Mouse (Mus musculus): ENCODE measurements at regions not wholly inside any gene's neighbourhood (a gene's known extent, or its start where the extent isn't known, plus 50 kb on each side); places are given as distances from the start of the nearest gene placed in this dataset.
A peak's percentile ranks its signal among the peaks of the same experiment; 100 is the strongest.

GRCm38 (mm10) chr9:46509458-46509857 lies 189.7 kb upstream of the 4931429L15Rik start:
- peak in 1 of 2 experiments; percentile 13 for DNase-seq

DNA sequence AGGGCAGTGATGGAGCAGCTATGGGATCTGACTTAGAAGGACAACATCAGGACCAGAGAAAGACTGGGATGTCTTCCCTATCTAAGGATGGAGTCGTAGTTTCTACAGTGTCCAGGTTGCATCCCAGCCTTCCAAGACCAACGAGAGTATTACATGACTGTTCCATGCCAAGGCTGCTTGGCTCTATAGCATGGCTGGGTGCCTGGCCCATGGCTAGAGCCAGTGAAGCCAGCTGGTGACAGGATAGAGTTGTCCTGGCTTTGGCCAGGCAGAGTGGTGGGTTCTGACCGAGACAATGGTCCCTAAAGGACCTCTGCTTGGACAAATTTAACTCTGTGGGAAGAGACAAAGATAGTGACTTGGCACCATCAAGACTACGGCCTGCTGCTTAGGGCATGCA lies 187.2 kb upstream of the 4931429L15Rik start:
- DNase-seq = no peak

DNA sequence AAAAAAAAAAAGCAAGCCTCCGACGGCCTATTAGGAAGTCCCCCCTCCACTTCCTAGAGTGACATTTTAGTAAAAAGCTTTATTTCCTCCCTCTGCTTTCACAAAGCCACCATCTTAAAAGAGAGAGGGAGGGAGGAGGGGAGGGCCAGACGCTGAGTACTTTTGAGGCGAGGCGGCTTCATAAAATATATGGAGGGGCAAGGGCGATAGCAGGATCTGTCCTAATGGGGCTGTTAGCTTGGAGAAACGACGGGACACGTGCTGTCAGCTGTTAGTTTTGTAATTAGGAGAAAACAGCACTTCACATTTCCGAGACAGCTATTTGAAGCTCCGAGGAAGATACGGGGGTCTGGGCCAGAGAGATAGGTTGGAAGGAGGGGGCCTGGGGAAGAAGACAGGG lies 184.8 kb upstream of the 4931429L15Rik start:
- DNase-seq = no peak

- DNase-seq = no peak
These were observed 184.3 kb upstream of the 4931429L15Rik start for GRCm38 (mm10) chr9:46504133-46504416.

- no peak for DNase-seq
These were observed 183.7 kb upstream of the 4931429L15Rik start for GRCm38 (mm10) chr9:46503321-46504132.

- no peak for DNase-seq
These were observed 179.6 kb upstream of the 4931429L15Rik start for GRCm38 (mm10) chr9:46499426-46499825.

- DNase-seq = no peak
These were observed 179.1 kb upstream of the 4931429L15Rik start for GRCm38 (mm10) chr9:46498861-46499260.

DNA sequence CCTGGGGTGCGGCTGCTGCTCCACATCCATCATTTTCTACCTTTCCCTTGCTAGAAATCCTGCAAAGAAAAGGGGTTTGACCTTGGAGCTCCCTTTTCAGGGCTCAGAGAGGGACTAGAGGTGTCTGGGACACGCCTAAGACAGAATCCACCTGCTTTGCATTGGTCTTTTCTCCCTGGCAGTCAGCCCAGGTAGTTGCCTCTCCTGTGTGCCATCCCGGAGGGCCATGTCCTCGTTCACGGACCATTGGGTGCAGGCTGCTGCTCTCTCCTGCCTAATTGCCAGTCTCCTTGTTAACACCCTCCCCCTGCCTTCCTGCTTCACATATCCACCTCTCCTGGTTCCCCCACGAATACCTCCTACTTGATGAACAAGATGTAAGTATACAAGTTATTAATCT lies 175.5 kb upstream of the 4931429L15Rik start:
- peak; percentile 42 to 64 for DNase-seq

DNA sequence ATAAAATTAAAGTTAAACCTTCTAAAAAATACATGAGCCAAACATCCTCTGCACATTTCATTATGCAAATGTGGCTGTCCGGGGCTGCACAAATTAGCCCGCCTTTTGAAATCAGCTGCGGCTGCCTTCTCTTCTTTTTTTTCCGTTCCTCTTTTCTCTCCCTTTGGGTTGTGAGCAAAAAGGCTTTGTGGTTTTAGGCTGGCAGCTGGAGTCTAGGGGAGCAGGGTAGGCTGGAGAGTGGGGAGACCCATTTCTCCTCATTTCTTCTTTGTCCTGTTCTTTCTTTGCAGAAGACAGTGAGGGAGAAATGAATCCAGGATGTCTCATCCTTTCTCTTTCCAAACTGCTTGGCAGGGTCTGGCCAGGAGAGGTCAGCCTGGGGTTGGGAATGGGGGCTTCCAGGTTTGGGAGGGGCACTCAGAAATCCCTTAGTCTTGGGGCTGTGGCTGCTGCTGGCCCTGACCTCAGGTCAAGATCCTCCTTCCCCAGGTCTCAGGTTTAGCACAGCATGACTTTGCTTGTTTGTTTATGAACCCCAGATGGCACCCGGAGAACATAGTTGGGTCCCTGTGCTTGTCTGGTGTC lies 163.2 kb upstream of the 4931429L15Rik start:
- DNase-seq = no peak

DNA sequence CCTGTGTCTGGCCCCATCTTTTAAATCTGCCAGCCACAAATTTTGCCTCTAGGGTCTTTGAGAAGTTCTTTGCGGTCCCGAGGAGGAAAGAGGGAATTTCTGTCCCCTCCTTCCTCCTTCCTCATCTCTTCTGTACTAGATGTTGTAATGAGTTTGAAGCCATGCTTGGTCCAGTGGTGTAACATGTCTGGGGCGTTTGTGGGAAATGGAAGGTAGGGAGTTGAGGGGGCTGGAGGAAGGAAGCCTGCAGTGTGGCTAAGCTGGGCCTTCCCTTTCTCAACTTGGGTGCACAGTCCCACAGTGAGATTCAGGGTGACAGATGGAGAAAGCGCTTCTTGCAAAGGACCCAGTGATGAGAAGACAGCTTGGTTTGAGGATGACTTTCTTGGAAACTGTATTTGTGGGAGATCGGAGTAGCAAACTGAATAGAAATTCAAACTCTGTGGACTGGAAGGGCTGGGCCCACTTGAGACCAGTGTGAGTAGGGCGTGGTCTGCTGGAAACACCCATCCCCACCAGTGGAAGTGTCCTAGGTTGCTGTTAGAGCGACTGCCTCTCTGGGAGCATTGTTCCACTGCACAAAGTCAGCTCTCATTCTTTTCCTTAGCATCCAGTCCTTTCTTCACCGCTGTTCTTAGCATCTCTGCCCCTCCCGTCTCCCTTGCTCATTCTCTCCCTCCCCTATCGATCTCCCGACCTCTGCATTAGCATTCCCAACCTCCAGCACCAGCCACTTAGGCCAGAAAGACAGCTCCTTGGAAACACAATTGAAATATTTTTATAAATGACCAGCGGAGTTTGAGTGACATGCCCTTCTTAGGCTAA lies 162.5 kb upstream of the 4931429L15Rik start:
- no peak for DNase-seq

- no peak for DNase-seq
These were observed 161.7 kb upstream of the 4931429L15Rik start for GRCm38 (mm10) chr9:46481491-46481890.

DNA sequence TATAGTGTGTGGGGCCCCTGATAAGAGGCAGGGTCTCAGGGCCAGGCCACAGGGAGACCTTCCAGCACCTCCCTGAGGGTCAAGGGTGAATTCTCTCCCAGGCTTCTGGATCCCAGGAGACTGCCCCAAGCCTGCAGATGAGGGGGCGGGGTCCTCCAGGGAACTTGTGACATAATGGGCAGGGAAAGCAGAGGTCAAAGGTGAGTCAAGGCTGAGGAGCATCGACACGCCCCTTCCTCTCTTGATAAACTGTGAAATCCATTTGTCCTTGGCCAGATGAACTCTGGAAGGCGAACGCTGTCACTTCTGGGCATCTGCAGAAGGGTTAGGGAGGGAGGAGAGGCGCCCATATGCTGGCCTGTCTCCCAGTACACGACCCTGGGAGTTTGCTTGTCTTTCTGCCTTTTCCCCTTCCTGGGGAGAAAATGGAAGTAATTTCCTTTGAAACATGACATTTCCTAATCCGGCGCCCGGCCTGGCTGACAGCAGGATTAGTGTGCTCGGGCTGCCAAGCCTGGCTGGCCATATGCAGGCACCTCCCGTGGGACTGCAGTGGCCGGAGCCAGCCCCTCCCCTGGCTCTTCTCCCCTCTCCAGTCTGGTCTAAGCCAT lies 160.4 kb upstream of the 4931429L15Rik start:
- peak; percentile 48 to 69 for DNase-seq

DNA sequence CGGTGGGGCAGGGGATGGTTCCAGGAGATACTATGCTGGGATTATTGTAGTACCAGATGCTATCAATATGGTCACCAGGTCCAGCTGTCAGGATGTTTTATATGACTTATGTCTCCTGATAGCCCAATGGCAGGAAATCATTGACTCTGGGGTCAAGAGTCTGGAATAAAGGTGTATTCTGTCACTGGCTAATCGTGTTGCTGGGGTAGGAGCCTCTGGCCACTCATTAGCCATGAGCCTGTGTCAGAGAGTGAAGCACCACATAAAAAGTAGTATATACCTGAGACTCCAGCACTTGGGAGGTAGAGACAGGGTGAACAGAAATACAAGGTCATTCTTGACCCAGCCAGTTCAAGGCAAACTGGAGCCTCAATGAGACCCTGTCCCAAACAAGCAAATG lies 158.8 kb upstream of the 4931429L15Rik start:
- DNase-seq = no peak

DNA sequence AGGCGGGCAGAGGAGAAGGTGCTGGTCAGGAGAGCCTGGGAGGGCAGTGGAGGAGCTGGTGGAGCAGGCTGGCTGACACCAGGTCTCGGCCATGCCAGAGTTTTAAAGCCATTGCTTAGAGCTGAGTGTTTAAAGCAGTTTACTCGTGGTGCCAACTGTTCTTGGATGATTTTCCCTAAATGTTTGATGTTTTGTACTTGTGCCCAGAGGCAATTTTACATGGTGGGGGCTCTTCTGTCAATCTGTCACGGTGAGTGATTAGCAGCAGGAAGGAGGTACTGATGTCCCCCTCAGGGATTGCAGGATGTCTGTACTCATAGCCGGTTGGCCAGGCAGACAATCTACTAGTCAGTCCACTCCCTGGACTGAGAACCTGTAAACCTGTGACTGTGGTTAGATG lies 156.7 kb upstream of the 4931429L15Rik start:
- DNase-seq = no peak

DNA sequence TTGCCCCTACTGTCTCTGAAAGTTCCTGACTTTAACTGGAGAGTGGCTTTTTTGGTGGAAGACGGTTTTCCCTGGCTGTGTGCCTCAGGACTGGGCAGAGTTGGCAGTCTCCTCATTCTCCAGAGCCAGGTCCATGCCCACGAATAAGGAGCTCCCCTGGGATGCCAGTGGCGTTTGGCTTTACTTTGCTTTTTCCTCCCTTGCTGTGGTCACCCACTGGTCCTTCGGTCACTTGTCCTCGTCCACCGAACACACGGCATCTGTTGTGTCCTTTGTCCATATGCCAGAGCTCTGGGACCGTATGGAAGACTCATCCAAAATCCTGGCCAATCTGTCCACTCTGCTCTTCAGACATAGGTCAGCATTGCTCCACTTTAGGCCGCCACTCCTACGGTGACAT lies 153.9 kb upstream of the 4931429L15Rik start:
- DNase-seq = no peak

- peak; percentile 46 to 63 for DNase-seq
These were observed 149.7 kb upstream of the 4931429L15Rik start for GRCm38 (mm10) chr9:46469521-46469920.

DNA sequence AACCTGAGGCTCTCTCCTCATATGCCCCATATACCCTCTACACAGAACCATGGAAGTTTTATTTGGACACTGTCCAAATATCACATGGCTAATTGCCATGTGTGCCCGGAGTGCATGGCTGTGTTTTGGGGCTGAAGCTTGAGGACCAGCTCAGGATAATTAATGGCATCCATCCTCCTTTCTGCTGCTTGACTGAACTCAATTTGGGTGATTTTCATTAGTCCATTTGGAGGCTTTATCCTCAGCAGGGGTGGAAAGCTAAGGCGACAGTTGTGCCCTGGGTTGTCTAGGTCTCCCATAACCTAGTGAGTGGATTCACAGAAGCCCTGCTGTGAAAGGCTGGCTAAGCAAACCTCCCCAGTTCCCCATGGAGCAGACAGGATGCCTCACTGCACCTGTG lies 148.5 kb upstream of the 4931429L15Rik start:
- no peak for DNase-seq

DNA sequence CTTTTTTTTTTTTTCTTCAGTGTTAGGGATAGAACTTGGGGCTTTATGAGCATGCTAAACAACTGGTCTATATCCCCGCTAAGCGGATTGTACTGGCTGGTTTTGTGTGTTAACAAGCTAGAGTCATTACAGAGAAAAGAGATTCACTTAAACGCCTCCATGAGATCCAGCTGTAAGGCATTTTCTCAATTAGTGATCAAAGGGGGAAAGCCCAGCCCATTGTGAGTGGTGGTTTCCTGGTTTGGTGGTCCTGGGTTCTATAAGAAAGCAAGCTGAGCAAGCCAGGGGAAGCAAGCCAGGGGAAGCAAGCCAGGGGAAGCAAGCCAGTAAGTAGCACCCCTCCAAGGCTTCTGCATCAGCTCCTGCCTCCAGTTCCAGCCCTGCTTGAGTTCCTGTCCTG lies 147.9 kb upstream of the 4931429L15Rik start:
- no peak for DNase-seq

DNA sequence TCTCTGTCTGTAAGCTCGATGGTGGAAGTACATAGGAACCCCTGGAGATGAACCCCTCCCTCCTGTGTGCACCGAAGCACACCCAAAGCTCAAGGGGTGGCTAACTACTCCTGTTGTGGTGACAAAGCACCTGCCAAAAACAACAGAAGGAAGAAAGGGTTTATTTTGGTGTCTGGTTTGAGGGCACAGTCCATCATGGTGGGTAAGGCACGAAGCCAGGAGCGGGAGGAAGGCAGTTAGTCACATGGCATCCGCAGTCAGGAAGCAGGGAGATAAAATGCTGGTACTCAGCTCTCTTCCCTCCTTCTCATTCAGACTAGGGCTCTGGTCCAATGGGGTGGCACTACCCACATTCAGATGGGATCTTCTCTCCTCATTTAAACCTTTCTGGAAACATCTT lies 142.9 kb upstream of the 4931429L15Rik start:
- DNase-seq = no peak

DNA sequence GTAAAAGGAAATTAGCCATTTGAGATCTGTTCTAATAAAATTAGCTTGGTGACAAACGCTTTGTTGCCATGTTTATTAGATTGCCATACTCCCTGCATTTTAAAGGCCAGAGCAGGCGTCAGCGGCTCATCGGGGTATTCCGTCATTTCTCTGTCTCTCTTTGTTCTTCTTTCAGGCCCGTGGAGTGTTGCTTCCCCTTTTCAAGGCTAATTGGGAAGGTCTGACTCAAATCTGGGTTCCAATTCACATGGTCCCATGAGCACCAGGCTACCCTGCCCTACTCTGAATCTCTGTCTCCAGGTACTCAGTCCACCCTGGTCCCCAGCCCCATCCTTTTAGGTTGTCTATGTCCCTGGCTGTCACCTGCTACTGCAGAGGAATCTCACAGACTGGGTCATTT lies 138.2 kb upstream of the 4931429L15Rik start:
- no peak for DNase-seq

- no peak for DNase-seq
These were observed 135.2 kb upstream of the 4931429L15Rik start for GRCm38 (mm10) chr9:46454807-46455610.
